Mouse (Mus musculus) embryonic facial prominence, embryonic 12.5 days (tissue): ENCODE data around the gene Prpf39. TPM values are rescaled to one million over a fixed set of nuclear protein-coding genes. Genes with fewer than 3 reads are reported as not detected.

Experiments used
- polyA plus RNA-seq: library from polyadenylated mRNA; unstranded; fragments of >200 nt; fragmentation: Nextera tagmentation; extraction: Ambion mirVana; gene quantifications from 2 replicates; pipeline ENCODE4 v1.2.1, GENCODE M21; 2016

Prpf39 gene
- polyA plus RNA-seq, 1 experiment from 2014 or later: 84.7 TPM

Other genes with a start within 250 kb of the Prpf39 start
- 4.3 and 4.7 TPM in 2 replicates for gene Gm527, start 118.4 kb upstream of the Prpf39 start, polyA plus RNA-seq
- gene Klhl28, start 70.8 kb upstream of the Prpf39 start, polyA plus RNA-seq: 11.9 and 14.2 TPM in 2 replicates
- 29.5 and 30.8 TPM in 2 replicates for gene Togaram1, start 70.5 kb upstream of the Prpf39 start, polyA plus RNA-seq
- 505 and 538 TPM in 2 replicates for gene Fkbp3, start 37.7 kb downstream of the Prpf39 start, polyA plus RNA-seq
- gene Fancm, start 39.3 kb downstream of the Prpf39 start, polyA plus RNA-seq: 14.2 and 16.5 TPM in 2 replicates
- gene Mis18bp1, start 136.3 kb downstream of the Prpf39 start, polyA plus RNA-seq: 72.3 and 74.0 TPM in 2 replicates
- not detected in 2 replicates for gene Wdr20rt, start 189.2 kb downstream of the Prpf39 start, polyA plus RNA-seq